Mouse (Mus musculus): ENCODE results near the gene Ptprm.

- no peak for TF ChIP-seq GATA1 (IDR thresholded peaks at IDR 0.05; ENCODE audit: low read length)
- no peak for TF ChIP-seq TAL1 (IDR thresholded peaks at IDR 0.05; ENCODE audit: low read length)
Observed at GRCm38 (mm10) chr17:67272928-67273327, 81.3 kb downstream of the Ptprm start.
